Mouse (Mus musculus): ENCODE results near the gene Tsen2.

Tsen2 gene

GRCm38 (mm10) chr6:115544442-115544970 lies at the start of gene Tsen2:
Gene Tsen2, plus strand, starts transcription at chr6:115544664.
- DNase-seq (ENCODE audit: low spot score in 2 of 2): peak; percentile 97 to 98

DNA sequence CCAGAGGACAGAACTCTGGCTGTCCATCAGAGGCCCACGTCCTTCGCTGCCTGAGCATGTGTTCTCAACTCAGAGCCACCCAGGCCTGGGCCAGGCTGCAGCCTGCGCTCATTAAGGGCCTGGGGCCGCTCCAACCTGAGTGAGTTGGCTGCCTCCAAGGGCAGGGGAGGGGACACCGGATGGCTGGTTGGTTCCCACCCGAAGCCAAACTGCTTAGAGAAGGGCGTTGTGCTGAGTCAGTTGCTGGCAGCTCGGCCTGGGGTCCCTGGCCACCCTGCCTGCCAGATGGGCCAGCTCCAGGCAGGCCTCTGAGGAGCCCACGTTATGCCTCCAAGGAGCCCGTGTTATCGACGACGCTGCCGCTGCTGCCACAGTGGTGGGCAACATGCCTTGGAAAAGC lies 44.9 kb upstream of the Tsen2 start:
- peak; percentile 47 to 50 for DNase-seq (ENCODE audit: low spot score in 2 of 2)

- DNase-seq (ENCODE audit: low spot score in 2 of 2): no peak
Observed at GRCm38 (mm10) chr6:115500234-115500633, 44.2 kb upstream of the Tsen2 start.

DNA sequence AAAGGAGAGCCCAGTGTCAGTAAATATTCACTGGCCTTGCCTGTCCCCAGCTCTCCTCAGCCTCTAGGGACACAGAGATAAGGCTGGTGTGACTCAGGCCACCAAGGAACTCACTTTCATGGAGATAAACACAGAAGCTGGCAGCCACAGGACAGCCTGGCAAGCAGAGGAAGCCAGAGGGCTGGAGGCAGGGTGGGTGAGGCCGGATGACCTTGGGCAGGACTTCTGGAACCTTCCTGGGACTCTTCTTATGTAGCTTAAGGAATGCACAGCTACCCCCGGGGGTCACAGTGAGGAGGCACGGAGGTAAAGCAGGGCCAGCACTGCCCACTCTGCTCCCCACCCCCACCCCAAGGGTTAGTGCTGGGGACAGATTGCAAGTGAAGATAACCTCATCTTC lies 43.3 kb upstream of the Tsen2 start:
- no peak for DNase-seq (ENCODE audit: low spot score in 2 of 2)

GRCm38 (mm10) chr6:115503038-115503437 lies 41.4 kb upstream of the Tsen2 start:
- DNase-seq (ENCODE audit: low spot score in 2 of 2): no peak

GRCm38 (mm10) chr6:115503549-115504159 lies 40.8 kb upstream of the Tsen2 start:
- DNase-seq (ENCODE audit: low spot score in 2 of 2): no peak

DNA sequence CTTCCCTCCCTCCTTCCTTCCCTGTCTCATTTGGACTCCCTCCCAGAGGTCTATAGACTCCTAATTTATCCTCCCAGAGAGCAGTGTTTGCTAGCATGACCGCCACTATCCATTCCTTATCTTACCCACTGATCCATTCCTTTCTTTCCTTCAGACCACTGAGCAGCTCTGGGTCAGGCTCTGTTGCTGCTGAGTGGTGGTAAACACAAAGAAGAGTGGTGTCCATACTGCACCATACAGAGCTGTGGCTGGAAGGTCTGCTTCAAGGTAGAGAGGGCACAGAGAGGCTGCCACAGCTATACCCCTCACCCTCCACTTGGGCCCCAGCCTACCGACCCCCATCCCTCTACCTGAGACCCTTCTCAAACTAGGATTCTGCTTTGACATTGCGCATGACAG lies 40.3 kb upstream of the Tsen2 start:
- DNase-seq (ENCODE audit: low spot score in 2 of 2): no peak

DNA sequence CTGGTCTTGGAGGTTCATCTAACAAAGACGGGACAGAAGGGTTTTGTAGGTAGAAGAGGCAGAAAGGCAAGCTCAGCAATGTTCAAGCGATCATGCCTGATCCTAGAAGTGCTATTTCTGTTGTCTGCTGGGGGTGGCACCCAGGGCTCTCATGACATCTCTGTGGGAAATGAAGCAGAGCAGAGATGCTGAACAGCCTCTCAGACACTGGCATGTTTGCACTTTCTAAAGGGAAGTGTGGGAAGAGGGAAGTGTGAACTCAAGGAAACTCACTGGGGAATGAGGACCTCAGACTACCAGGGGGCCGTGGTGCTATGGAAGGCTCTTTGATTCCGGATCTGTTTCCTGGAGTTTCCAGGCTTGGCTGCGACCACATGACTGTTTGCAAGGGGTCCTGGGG lies 39.5 kb upstream of the Tsen2 start:
- no peak for DNase-seq (ENCODE audit: low spot score in 2 of 2)

- DNase-seq (ENCODE audit: low spot score in 2 of 2): no peak
Observed at GRCm38 (mm10) chr6:115506425-115506824, 38.0 kb upstream of the Tsen2 start.

- no peak for DNase-seq (ENCODE audit: low spot score in 2 of 2)
Observed at GRCm38 (mm10) chr6:115511447-115511846, 33.0 kb upstream of the Tsen2 start.

DNA sequence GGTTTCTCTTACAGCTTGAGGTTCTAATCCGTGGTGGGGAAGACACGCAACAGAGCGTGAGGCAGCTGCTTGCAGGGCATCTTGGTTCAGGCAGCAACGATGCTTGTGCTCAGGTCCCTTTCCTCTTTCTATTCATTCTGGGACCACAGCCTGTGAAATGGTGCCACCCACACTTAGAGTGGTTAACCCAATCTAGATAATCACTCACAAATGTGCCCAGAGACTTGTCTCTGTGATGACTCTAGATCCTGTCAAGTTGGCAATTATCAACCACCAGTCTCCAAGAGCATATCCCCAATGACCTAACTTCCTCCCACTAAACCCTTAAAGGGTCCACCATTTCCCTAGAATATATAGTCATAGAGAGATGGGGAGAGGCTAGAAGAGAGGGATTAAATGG lies 31.3 kb upstream of the Tsen2 start:
- no peak for DNase-seq (ENCODE audit: low spot score in 2 of 2)

GRCm38 (mm10) chr6:115517904-115518303 lies 26.6 kb upstream of the Tsen2 start:
- DNase-seq (ENCODE audit: low spot score in 2 of 2): no peak

DNA sequence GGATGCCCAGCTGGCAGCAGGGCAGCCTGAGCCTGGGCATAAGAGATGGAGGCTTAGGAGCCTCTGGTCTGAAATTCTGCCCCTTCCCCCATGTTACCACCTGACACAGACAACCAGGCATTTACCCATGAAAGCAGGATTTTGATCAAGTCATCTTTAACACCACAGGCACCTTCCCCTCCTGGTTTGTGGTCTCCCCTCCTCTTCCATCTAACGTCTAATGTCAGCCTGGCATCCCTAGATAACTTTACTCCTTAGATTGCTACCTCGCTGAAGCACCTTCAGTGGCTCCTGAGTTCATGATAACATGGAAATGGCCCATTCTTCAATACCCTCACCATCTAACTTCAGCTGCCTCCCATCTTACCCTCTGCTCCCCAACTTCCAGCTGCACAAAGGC lies 26.1 kb upstream of the Tsen2 start:
- no peak for DNase-seq (ENCODE audit: low spot score in 2 of 2)

DNA sequence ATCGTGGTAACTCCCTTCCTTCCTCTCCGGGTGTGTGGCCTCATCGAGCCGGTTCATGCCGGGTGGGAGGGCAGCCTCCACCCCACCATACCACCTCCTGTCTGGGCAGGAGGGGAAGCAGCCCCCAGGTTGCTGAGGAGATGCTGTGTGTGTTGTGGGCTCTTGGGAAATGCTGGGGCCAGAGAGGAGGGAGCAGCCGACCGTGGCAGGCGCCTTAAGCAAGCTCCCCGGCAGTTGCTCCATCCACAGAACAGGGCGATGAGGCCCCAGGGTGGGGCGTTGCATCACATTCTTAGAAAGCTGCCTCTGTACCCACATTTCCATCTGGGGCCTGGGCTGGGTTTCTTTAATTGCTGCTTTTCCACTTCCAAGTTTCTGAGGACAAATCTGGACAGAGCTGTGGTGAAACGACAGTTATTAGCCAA lies 25.2 kb upstream of the Tsen2 start:
- DNase-seq (ENCODE audit: low spot score in 2 of 2): no peak

GRCm38 (mm10) chr6:115521923-115522322 lies 22.5 kb upstream of the Tsen2 start:
- no peak for DNase-seq (ENCODE audit: low spot score in 2 of 2)

DNA sequence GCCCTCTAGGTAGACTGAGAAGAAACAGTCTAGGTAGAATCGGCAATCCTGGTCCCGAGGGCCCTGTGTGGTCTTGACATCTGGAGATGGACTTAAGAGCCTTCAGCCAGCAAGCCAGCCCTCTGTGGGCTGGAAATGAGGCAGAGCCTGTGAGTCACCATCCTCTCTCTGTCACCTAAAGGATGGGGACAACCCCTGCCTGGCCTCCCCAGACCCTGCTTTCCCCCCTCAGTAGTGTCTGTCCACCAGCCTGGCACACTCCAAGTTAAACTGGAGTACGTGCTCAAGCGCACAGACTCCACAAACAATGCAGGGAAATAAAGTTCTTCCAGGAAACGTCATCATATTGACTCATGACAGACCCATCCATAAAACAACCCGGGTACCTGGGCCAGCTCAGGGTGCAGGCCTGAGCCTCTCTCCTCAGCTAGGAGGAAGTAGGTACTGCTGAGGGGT lies 21.7 kb upstream of the Tsen2 start:
- DNase-seq (ENCODE audit: low spot score in 2 of 2): no peak

- peak in 1 of 2 experiments; percentile 19 for DNase-seq (ENCODE audit: low spot score in 2 of 2)
Observed at GRCm38 (mm10) chr6:115523201-115523600, 21.3 kb upstream of the Tsen2 start.

GRCm38 (mm10) chr6:115524449-115524990 lies 19.9 kb upstream of the Tsen2 start:
- DNase-seq (ENCODE audit: low spot score in 2 of 2): no peak

DNA sequence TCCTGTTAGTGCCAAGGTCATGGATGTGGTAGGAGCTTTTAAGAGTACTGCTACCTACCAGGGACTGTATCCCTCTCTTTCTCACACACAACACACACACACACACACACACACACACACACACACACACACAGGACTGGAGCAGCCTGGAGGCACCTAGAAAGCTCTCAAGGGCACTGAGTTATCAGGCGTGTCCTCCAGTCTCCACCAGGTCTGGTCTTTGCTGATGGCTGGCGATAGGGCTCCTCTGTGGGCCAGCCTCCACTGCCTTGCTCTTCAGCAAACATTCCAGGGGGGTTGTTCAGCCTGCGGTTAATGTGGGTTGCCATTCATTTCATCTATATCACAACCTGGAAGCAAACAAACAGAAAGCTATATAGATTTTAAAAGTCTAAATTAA lies 17.0 kb upstream of the Tsen2 start:
- no peak for DNase-seq (ENCODE audit: low spot score in 2 of 2)

GRCm38 (mm10) chr6:115528372-115528771 lies 16.1 kb upstream of the Tsen2 start:
- no peak for DNase-seq (ENCODE audit: low spot score in 2 of 2)

- peak in 1 of 2 experiments; percentile 23 for DNase-seq (ENCODE audit: low spot score in 2 of 2)
Observed at GRCm38 (mm10) chr6:115534617-115535016, 9.8 kb upstream of the Tsen2 start.

GRCm38 (mm10) chr6:115536169-115536568 lies 8.3 kb upstream of the Tsen2 start:
- no peak for DNase-seq (ENCODE audit: low spot score in 2 of 2)

GRCm38 (mm10) chr6:115538645-115539429 lies 5.6 kb upstream of the Tsen2 start:
- peak; percentile 37 to 80 for DNase-seq (ENCODE audit: low spot score in 2 of 2)
